In genomic region chr9:22058011-22058424, GRCm38 (mm10) we compare ENCODE assay signal across 13 mouse cellular contexts. TPM values are rescaled to one million over a fixed set of nuclear protein-coding genes. Genes with fewer than 3 reads are reported as not detected.
DNase-seq lines count a peak whose midpoint lies in the region; TF ChIP-seq lines count a peak whose summit lies in the region.
"Had no signal": no experiment of that assay in that cellular context is flagged by ENCODE, and none has a peak within 500 bp of the region (broad histone marks: within the 10 kb centered on the region; RNA-seq: fewer than 3 reads in every experiment).

No protein-coding gene starts in this region.

- no peak overlapping the region for H3K4me3 ChIP-seq in gastrocnemius, adult 2 months
- H3K4me3 ChIP-seq: erythroblast, embryonic 14.5 days; neural tube, embryonic 15.5 days had no signal

- TF ChIP-seq CTCF in gastrocnemius, adult 2 months (IDR thresholded peaks at IDR 0.05) = no peak

- DNase-seq in gastrocnemius, adult 2 months = peak; percentile 57
- no peak for DNase-seq in gastrocnemius, adult 8-10 months (ENCODE audit: low spot score in 2 of 2)
- peak; percentile 53 to 61 for DNase-seq in right cerebral cortex, postnatal 10 days (ENCODE audit: low spot score in 2 of 2)
- no peak for DNase-seq in right cerebral cortex, adult 18-20 months
- peak; percentile 66 to 68 for DNase-seq in cerebellum, postnatal 36 days
- DNase-seq in thymus, postnatal 14 days = no peak
- DNase-seq in gastrocnemius, postnatal 25 days = no peak
- DNase-seq in natural killer cell, adult 2 months (ENCODE audit: low spot score in 2 of 2) = no peak
- DNase-seq: lung, adult 18-20 months; thymus, postnatal 25 days had no signal

- intact Hi-C loops in gastrocnemius, adult 2 months (cut with DNase I) = no loop called here

- no peak overlapping the region for H3K27ac ChIP-seq in gastrocnemius, adult 2 months
- H3K27ac ChIP-seq: neural tube, embryonic 15.5 days had no signal

RNA-seq across cellular contexts. Expression of gene Elavl3, which starts 6.2 kb away (rescaled TPM):
- total RNA-seq in gastrocnemius, adult 2 months (2021) = not detected
- under 1 TPM in 1 of 4 experiments, not detected in 3; 0.08 TPM for total RNA-seq in gastrocnemius, adult 8-10 months (2022)
- under 1 TPM in 1 of 2 experiments, not detected in 1; 0.11 TPM for total RNA-seq in gastrocnemius, postnatal 25 days (2021)

RNA-seq across cellular contexts. Expression of gene Gm49318, which starts 13.0 kb away (rescaled TPM):
- total RNA-seq in gastrocnemius, adult 2 months (2021) = not detected
- total RNA-seq in gastrocnemius, adult 8-10 months (2022) = not detected
- not detected for total RNA-seq in gastrocnemius, postnatal 25 days (2021)
- total RNA-seq: gastrocnemius, adult 18-20 months had no signal

RNA-seq across cellular contexts. Expression of gene Zfp653, which starts 13.2 kb away (rescaled TPM):
- 1 to 10 TPM; 4.3 to 4.4 TPM for total RNA-seq in gastrocnemius, adult 2 months (2021)
- total RNA-seq in gastrocnemius, adult 8-10 months (2022) = 1 to 10 TPM; 3.2 to 5.8 (median 4.1) TPM
- 1 to 10 TPM; 2.5 to 2.6 TPM for total RNA-seq in gastrocnemius, postnatal 25 days (2021)

RNA-seq across cellular contexts. Expression of gene Ecsit, which starts 27.2 kb away (rescaled TPM):
- total RNA-seq in gastrocnemius, adult 2 months (2021) = 10 to 100 TPM; 84.5 to 96.6 TPM
- 100 to 1,000 TPM in 1 of 4 experiments, 10 to 100 TPM in 3; 79.8 to 101 (median 93.0) TPM for total RNA-seq in gastrocnemius, adult 8-10 months (2022)
- total RNA-seq in gastrocnemius, postnatal 25 days (2021) = 10 to 100 TPM; 79.5 to 83.6 TPM

RNA-seq across cellular contexts. Expression of gene Cnn1, which starts 41.0 kb away (rescaled TPM):
- 1 to 10 TPM; 3.0 to 3.5 TPM for total RNA-seq in gastrocnemius, adult 2 months (2021)
- 1 to 10 TPM; 1.7 to 4.9 (median 2.1) TPM for total RNA-seq in gastrocnemius, adult 8-10 months (2022)
- 1 to 10 TPM; 4.2 to 8.1 TPM for total RNA-seq in gastrocnemius, postnatal 25 days (2021)

Comparison
In these comparisons a context has a peak if more than half of its experiments do, and no peak if none do; other contexts are left out.
1. DNase-seq: peak in gastrocnemius, adult 2 months (single experiment), right cerebral cortex, postnatal 10 days (2 of 2) and cerebellum, postnatal 36 days (2 of 2); none in gastrocnemius, adult 8-10 months (0 of 2), right cerebral cortex, adult 18-20 months (single experiment), thymus, postnatal 14 days (single experiment), gastrocnemius, postnatal 25 days (single experiment) and natural killer cell, adult 2 months (0 of 2).